Mouse (Mus musculus) right cerebral cortex, postnatal 25 days (tissue): ENCODE results near the gene Dnph1.

Source experiments
- DNase-seq: peaks from one replicate; pipeline ENCODE4 v3.0.0; 2022

Dnph1 gene

GRCm38 (mm10) chr17:46503847-46504638 is 7.5 kb downstream of the Dnph1 start:
- DNase-seq, result no peak

- DNase-seq, result no peak
Measured at GRCm38 (mm10) chr17:46505617-46506016, 9.1 kb downstream of the Dnph1 start.

GRCm38 (mm10) chr17:46511059-46511710 is 14.7 kb downstream of the Dnph1 start:
- no peak for DNase-seq

- no peak for DNase-seq
Measured at GRCm38 (mm10) chr17:46513329-46513728, 16.8 kb downstream of the Dnph1 start.

GRCm38 (mm10) chr17:46519971-46520370 is 23.5 kb downstream of the Dnph1 start:
- no peak for DNase-seq

GRCm38 (mm10) chr17:46520385-46520979 is 24.0 kb downstream of the Dnph1 start:
- DNase-seq, result no peak

GRCm38 (mm10) chr17:46521174-46521573 is 24.7 kb downstream of the Dnph1 start:
- DNase-seq, result no peak

- DNase-seq, result no peak
Measured at GRCm38 (mm10) chr17:46521963-46522668, 25.6 kb downstream of the Dnph1 start.

- DNase-seq, result no peak
Measured at GRCm38 (mm10) chr17:46525065-46525464, 28.6 kb downstream of the Dnph1 start.

GRCm38 (mm10) chr17:46525579-46526307 is 29.2 kb downstream of the Dnph1 start:
- peak; percentile 47 for DNase-seq

- no peak for DNase-seq
Measured at GRCm38 (mm10) chr17:46543661-46544060, 47.1 kb downstream of the Dnph1 start.

GRCm38 (mm10) chr17:46545813-46546564 is 49.5 kb downstream of the Dnph1 start, which contains the start of gene Cul9:
Gene Cul9, minus strand, starts transcription at chr17:46546388.
- DNase-seq, result peak; percentile 93

GRCm38 (mm10) chr17:46546591-46546990 is 50.1 kb downstream of the Dnph1 start:
- DNase-seq, result no peak

- no peak for DNase-seq
Measured at GRCm38 (mm10) chr17:46546995-46547394, 50.5 kb downstream of the Dnph1 start.

- no peak for DNase-seq
Measured at GRCm38 (mm10) chr17:46547923-46548322, 51.4 kb downstream of the Dnph1 start.

GRCm38 (mm10) chr17:46548741-46549140 is 52.2 kb downstream of the Dnph1 start:
- DNase-seq, result no peak

- no peak for DNase-seq
Measured at GRCm38 (mm10) chr17:46549193-46549592, 52.7 kb downstream of the Dnph1 start.
